Mouse (Mus musculus): ENCODE measurements around the gene Nudt1. TPM values are rescaled to one million over a fixed set of nuclear protein-coding genes. Genes with fewer than 3 reads are reported as not detected.

The Nudt1 gene
- polyA plus RNA-seq, 1 experiment from 2014 or later, result 43.5 TPM

DNA sequence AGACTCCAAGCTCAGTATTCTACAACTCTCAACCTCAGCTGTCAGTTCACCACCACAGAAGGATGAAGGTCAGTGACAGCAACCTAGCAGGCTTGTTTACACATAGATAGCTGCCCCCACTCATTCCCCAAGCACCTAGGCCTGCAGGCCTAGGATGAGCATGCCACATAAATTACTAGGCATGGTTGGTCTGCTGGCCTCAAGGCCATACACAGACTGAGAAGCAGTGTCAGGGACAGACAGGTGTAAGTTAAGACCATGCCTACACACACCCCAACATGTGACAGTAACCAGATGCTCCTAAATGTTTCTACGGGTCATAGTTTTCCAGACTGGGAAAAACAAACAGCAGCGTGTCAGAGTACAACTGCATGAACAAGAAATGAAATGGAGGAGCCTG is 48.0 kb downstream of the Nudt1 start:
- H3K4me3 ChIP-seq (ENCODE audit: low read depth, low read length), result no peak overlapping the region
- H3K9ac ChIP-seq (ENCODE audit: low read length), result no peak overlapping the region
- H3K4me1 ChIP-seq (replicated peaks; ENCODE audit: control insufficient read depth, insufficient read depth, low read length), result peaks cover 12% of the 10 kb centered on the region
- H3K4me2 ChIP-seq (ENCODE audit: low read length), result no peak overlapping the region
- DNase-seq (ENCODE audit: low spot score), result no peak
- no peak overlapping the region for H3K27ac ChIP-seq (ENCODE audit: low read depth)
- no peaks in the 10 kb centered on the region for H3K36me3 ChIP-seq (ENCODE audit: control insufficient read depth, insufficient read depth, low read length)
- H3K9me3 ChIP-seq (ENCODE audit: control insufficient read depth, low read length), result no peaks in the 10 kb centered on the region
- no peak for ATAC-seq (replicated peaks; ENCODE audit: low FRiP score, low TSS enrichment, low read depth)
- 37% methylated on average over 2 of the region's 2 CpGs for WGBS
- H3K27me3 ChIP-seq (replicated peaks; ENCODE audit: control insufficient read depth, insufficient read depth, low read length), result no peaks in the 10 kb centered on the region

DNA sequence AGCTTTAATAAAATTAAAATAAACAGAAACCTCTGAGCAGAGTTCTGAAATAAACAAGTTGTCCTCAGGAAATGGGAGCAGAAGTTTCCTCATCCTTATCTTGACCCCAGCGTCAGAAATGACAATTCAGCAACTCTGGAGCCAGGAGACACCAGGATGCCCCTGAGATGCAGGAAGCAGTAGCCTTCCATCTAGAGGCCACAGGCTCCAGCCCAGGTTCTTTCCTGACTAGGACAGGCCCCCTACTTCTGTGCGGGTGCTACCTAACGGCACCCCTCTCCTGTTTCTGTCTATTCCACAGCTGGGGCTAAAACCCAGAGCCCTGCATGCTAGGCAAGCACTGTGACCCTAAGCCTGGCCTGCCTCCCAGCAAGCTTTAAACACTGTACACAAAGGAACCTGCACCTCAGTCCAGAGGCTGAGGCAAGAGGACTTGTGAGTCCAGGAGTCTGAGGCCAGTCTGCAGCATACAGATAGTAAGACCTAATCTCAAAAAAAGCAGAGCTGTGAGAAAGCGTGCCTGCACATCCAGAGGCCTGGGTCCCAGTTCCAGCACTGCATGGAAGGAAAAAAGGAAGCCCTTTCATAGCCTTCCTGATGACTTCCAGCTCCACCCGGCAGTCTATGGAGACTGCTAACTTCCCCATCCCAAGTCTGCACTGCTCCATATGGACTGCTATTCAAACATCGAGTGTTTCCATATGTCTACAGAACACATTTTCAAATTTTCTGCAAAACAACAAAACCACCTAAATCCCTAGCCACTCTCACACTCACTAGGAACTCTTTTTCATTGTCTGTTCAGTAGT is 49.2 kb downstream of the Nudt1 start:
- Histone ChIP-seq H3K4me3 (ENCODE audit: low read depth, low read length) (no peak overlapping the region), H3K36me3 (ENCODE audit: control insufficient read depth, insufficient read depth, low read length) (no peaks in the 10 kb centered on the region), H3K27me3 (replicated peaks; ENCODE audit: control insufficient read depth, insufficient read depth, low read length) (no peaks in the 10 kb centered on the region), H3K4me1 (replicated peaks; ENCODE audit: control insufficient read depth, insufficient read depth, low read length) (peaks cover 12% of the 10 kb centered on the region), H3K9me3 (ENCODE audit: control insufficient read depth, low read length) (no peaks in the 10 kb centered on the region), H3K4me2 (ENCODE audit: low read length) (no peak overlapping the region), H3K27ac (ENCODE audit: low read depth) (no peak overlapping the region), H3K9ac (ENCODE audit: low read length) (no peak overlapping the region)
- ATAC-seq (replicated peaks; ENCODE audit: low FRiP score, low TSS enrichment, low read depth) (no peak), DNase-seq (ENCODE audit: low spot score) (no peak)
- WGBS, result 55% methylated on average over 6 of the region's 6 CpGs

DNA sequence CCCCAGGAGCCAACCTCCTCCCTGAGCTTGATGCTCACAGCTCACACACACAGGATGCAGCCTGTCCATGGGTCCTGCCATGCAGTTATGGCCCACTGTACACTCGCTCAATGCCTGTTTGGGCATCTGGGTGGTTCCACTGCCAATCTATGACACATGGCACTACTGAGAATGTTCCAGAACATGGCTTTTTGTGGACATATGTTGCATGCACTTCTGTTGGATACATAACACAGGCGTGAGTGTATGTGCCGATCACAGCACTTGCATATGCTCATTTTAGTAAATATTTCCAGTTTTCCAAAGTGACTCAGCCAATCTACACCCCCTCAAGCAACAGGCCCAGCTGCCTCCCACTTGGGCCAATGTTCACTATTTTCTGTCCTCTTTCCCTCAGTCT is 50.2 kb downstream of the Nudt1 start:
- 92% methylated on average over 3 of the region's 3 CpGs for WGBS
- H3K9ac ChIP-seq (ENCODE audit: low read length), result no peak overlapping the region
- no peaks in the 10 kb centered on the region for H3K27me3 ChIP-seq (replicated peaks; ENCODE audit: control insufficient read depth, insufficient read depth, low read length)
- peaks cover 12% of the 10 kb centered on the region for H3K4me1 ChIP-seq (replicated peaks; ENCODE audit: control insufficient read depth, insufficient read depth, low read length)
- no peaks in the 10 kb centered on the region for H3K36me3 ChIP-seq (ENCODE audit: control insufficient read depth, insufficient read depth, low read length)
- H3K4me3 ChIP-seq (ENCODE audit: low read depth, low read length), result no peak overlapping the region
- no peak for DNase-seq (ENCODE audit: low spot score)
- H3K4me2 ChIP-seq (ENCODE audit: low read length), result no peak overlapping the region
- H3K9me3 ChIP-seq (ENCODE audit: control insufficient read depth, low read length), result no peaks in the 10 kb centered on the region
- no peak for ATAC-seq (replicated peaks; ENCODE audit: low FRiP score, low TSS enrichment, low read depth)
- no peak overlapping the region for H3K27ac ChIP-seq (ENCODE audit: low read depth)

DNA sequence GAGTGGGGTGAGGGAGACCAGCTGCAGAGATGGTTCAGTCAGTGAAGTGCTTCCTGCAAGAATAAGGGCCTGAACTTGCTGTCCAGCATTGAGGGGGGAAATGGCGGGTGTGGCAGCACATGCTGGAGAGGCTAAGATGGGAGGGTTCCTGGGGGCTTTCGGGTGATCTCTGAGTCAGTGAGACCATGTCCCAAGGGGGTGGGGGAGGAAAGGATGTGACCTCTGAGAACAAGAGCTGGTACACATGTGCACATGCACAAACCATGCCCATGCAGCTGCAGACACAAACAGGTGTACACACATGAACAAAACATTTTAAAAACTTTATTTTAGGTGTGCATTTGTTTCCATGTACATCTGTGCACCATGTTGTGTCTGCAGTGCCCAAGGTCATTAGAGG is 52.3 kb downstream of the Nudt1 start:
- Histone ChIP-seq H3K9me3 (ENCODE audit: control insufficient read depth, low read length) (no peaks in the 10 kb centered on the region), H3K27ac (ENCODE audit: low read depth) (no peak overlapping the region), H3K36me3 (ENCODE audit: control insufficient read depth, insufficient read depth, low read length) (no peaks in the 10 kb centered on the region), H3K4me3 (ENCODE audit: low read depth, low read length) (no peak overlapping the region), H3K9ac (ENCODE audit: low read length) (no peak overlapping the region), H3K27me3 (replicated peaks; ENCODE audit: control insufficient read depth, insufficient read depth, low read length) (no peaks in the 10 kb centered on the region), H3K4me2 (ENCODE audit: low read length) (no peak overlapping the region), H3K4me1 (replicated peaks; ENCODE audit: control insufficient read depth, insufficient read depth, low read length) (peaks cover 12% of the 10 kb centered on the region)
- no peak for DNase-seq (ENCODE audit: low spot score)
- WGBS, result 67% methylated on average over 2 of the region's 2 CpGs
- ATAC-seq (replicated peaks; ENCODE audit: low FRiP score, low TSS enrichment, low read depth), result no peak

DNA sequence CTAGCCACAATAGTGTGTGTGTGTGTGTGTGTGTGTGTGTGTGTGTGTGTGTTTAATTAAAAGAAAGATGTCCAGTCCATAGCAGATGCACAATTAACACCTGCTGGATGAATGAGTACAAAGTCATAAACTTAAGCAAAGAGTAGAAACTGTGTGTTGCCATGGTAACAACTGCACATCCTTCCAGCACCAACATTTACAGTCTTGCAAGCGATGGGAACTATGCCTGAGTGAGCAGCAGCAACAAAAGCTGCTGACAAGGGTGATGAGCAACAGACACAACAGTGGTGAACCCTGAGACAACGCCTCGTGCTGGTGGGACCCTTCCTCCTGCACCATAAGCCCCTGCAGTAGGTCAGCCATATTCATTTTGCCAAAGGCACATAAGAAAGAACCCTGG is 52.8 kb downstream of the Nudt1 start:
- H3K36me3 ChIP-seq (ENCODE audit: control insufficient read depth, insufficient read depth, low read length), result no peaks in the 10 kb centered on the region
- H3K27ac ChIP-seq (ENCODE audit: low read depth), result no peak overlapping the region
- 34% methylated on average over 3 of the region's 3 CpGs for WGBS
- H3K4me2 ChIP-seq (ENCODE audit: low read length), result no peak overlapping the region
- DNase-seq (ENCODE audit: low spot score), result no peak
- H3K9ac ChIP-seq (ENCODE audit: low read length), result no peak overlapping the region
- H3K4me1 ChIP-seq (replicated peaks; ENCODE audit: control insufficient read depth, insufficient read depth, low read length), result peaks cover 12% of the 10 kb centered on the region
- H3K4me3 ChIP-seq (ENCODE audit: low read depth, low read length), result no peak overlapping the region
- no peak for ATAC-seq (replicated peaks; ENCODE audit: low FRiP score, low TSS enrichment, low read depth)
- no peaks in the 10 kb centered on the region for H3K27me3 ChIP-seq (replicated peaks; ENCODE audit: control insufficient read depth, insufficient read depth, low read length)
- no peaks in the 10 kb centered on the region for H3K9me3 ChIP-seq (ENCODE audit: control insufficient read depth, low read length)

DNA sequence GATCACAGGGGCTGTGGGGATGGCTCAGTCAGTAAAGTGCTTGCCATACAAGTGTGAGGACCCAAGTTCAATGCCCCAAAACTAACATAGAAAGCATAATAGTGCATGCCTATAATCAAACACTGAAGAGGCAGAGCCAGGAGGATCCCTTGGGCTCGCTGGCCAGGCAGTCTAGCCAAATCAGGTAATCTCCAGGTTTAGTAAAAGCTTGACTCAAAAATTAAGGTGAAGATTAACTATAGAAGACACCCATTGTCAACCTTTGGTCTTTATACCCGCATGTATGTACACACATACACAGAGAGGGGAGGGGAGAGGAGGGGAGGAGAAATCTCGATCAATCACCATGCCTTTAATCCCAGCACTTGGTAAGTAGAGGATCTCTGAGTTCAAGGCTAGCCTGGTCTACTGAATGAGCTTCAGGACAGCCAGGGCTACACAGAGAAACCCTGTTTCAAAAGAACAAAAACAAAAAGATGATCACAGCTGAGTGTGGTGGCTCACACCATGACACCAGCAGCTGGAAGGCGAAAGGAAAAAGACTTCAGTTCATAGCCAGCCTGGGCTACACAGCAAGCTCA is 53.9 kb downstream of the Nudt1 start:
- Histone ChIP-seq H3K9ac (ENCODE audit: low read length) (no peak overlapping the region), H3K4me2 (ENCODE audit: low read length) (no peak overlapping the region), H3K27me3 (replicated peaks; ENCODE audit: control insufficient read depth, insufficient read depth, low read length) (no peaks in the 10 kb centered on the region), H3K4me1 (replicated peaks; ENCODE audit: control insufficient read depth, insufficient read depth, low read length) (peaks cover 6% of the 10 kb centered on the region), H3K9me3 (ENCODE audit: control insufficient read depth, low read length) (no peaks in the 10 kb centered on the region), H3K36me3 (ENCODE audit: control insufficient read depth, insufficient read depth, low read length) (no peaks in the 10 kb centered on the region), H3K27ac (ENCODE audit: low read depth) (no peak overlapping the region), H3K4me3 (ENCODE audit: low read depth, low read length) (no peak overlapping the region)
- DNase-seq (ENCODE audit: low spot score) (no peak), ATAC-seq (replicated peaks; ENCODE audit: low FRiP score, low TSS enrichment, low read depth) (no peak)
- WGBS, result 83% methylated on average over 4 of the region's 4 CpGs

DNA sequence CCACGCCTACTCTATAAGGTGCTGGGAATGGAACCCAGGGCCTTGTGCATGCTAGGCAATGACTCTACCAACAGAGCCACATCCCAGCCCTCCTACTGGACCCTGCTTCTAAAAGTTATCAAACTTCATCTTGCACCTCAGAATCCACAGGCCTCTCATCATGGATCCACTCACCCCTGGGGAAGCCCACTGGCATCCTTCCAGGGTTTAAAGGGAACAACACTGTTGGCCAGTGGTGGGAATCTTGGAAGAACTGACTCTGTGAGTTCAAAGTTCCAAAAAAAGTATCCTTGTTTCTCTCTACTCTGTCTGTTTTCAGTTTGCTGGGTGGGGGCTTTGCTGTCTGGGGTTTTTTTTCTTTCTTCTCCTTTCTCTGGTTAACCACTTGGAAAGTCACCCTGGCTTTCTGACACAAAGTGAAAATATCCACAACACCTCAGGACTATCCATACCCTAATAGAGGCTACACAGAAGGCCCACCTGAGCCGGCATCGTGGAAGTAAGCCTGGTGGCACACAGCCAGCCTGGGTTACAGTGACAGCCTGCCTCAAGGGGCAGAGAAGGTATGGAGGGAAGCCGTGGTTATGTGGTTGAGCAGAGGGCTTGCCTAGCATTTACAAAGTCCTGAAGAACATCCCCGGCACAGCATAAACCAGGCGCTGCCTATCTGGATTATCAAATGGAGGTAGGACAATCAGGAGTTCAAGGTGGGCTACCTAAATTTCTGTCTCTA is 56.8 kb downstream of the Nudt1 start:
- 93% methylated on average over 6 of the region's 6 CpGs for WGBS
- no peak for DNase-seq (ENCODE audit: low spot score)

DNA sequence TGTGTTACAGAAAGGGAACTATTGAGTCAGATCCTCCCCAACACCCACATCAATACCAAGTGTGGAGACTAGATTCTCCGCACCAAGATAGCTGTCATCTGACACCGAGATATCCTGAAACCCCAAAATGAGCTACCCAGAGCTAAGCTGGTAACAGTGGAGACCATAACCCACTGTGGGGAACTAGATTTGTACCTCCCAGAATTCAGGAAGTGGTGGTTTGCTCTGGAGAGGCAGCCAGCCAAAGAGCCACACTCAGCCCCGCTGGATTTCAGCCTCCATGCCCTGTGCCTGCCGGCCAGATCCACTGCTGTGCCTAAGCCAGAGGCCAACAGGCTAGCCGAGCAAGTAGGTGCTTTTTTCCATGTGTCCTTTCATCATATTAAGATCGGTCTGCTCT is 57.8 kb downstream of the Nudt1 start:
- no peak for ATAC-seq (replicated peaks; ENCODE audit: low FRiP score, low TSS enrichment, low read depth)
- WGBS, result 79% methylated on average over 6 of the region's 6 CpGs

More for the DNA sequence above, 56.8 kb downstream of the Nudt1 start:
- no peaks in the 10 kb centered on the region for H3K4me1 ChIP-seq (replicated peaks; ENCODE audit: control insufficient read depth, insufficient read depth, low read length)
- no peak overlapping the region for H3K27ac ChIP-seq (ENCODE audit: low read depth)
- H3K4me3 ChIP-seq (ENCODE audit: low read depth, low read length), result no peak overlapping the region
- H3K27me3 ChIP-seq (replicated peaks; ENCODE audit: control insufficient read depth, insufficient read depth, low read length), result no peaks in the 10 kb centered on the region
- H3K4me2 ChIP-seq (ENCODE audit: low read length), result no peak overlapping the region
- H3K36me3 ChIP-seq (ENCODE audit: control insufficient read depth, insufficient read depth, low read length), result no peaks in the 10 kb centered on the region
- no peaks in the 10 kb centered on the region for H3K9me3 ChIP-seq (ENCODE audit: control insufficient read depth, low read length)
- no peak for ATAC-seq (replicated peaks; ENCODE audit: low FRiP score, low TSS enrichment, low read depth)
- H3K9ac ChIP-seq (ENCODE audit: low read length), result no peak overlapping the region

More for the DNA sequence above, 57.8 kb downstream of the Nudt1 start:
- Histone ChIP-seq H3K4me2 (ENCODE audit: low read length) (no peak overlapping the region), H3K27me3 (replicated peaks; ENCODE audit: control insufficient read depth, insufficient read depth, low read length) (no peaks in the 10 kb centered on the region), H3K9ac (ENCODE audit: low read length) (no peak overlapping the region), H3K4me3 (ENCODE audit: low read depth, low read length) (no peak overlapping the region), H3K27ac (ENCODE audit: low read depth) (no peak overlapping the region), H3K36me3 (ENCODE audit: control insufficient read depth, insufficient read depth, low read length) (no peaks in the 10 kb centered on the region), H3K4me1 (replicated peaks; ENCODE audit: control insufficient read depth, insufficient read depth, low read length) (peaks cover 4% of the 10 kb centered on the region), H3K9me3 (ENCODE audit: control insufficient read depth, low read length) (no peaks in the 10 kb centered on the region)
- DNase-seq (ENCODE audit: low spot score), result no peak
